Mouse (Mus musculus) bone marrow macrophage, adult 2 months (primary cell): ENCODE measurements at regions not wholly inside any gene's neighbourhood (a gene's known extent, or its start where the extent isn't known, plus 50 kb on each side); places are given as distances from the start of the nearest gene placed in this dataset.

Experiments
- CTCF ChIP-seq: IDR thresholded peaks from 2 replicates; pipeline ENCODE4 v1.5.1; 2012; ENCODE audit warnings: low read depth, mild to moderate bottlenecking, low read length, moderate library complexity
- POLR2A ChIP-seq: IDR thresholded peaks from 2 replicates; pipeline ENCODE4 v1.6.1; 2012; ENCODE audit warnings: mild to moderate bottlenecking, low read depth, low read length, borderline replicate concordance

GRCm38 (mm10) chr3:19385675-19386074, 242.8 kb downstream of the 1700064H15Rik start:
- no peak for TF ChIP-seq CTCF
- no peak for TF ChIP-seq POLR2A
